Mouse (Mus musculus) G1E (cell line): ENCODE data around the gene 1700061G19Rik. TPM values are rescaled to one million over a fixed set of nuclear protein-coding genes. Genes with fewer than 3 reads are reported as not detected.
"Not testable (repeated sequence)": the region's sequence is repeated elsewhere in the genome, so short reads cannot be mapped to it uniquely, and the experiment has no call there.

Experiments
- ATAC-seq: 2 replicates; pipeline ENCODE4 v1.8.0; 2016; ENCODE audit warnings: mild to moderate bottlenecking; ENCODE audit not compliant: insufficient number of reproducible peaks, poor library complexity, low FRiP score, severe bottlenecking; ENCODE audit errors: extremely low read depth
- DNase-seq: peaks from one replicate; pipeline ENCODE4 v3.0.0; 2012; ENCODE audit warnings: low spot score
- H3K27me3 ChIP-seq: 2 replicates; pipeline ENCODE4 v1.6.1; 2012; ENCODE audit warnings: mild to moderate bottlenecking, low read length, inconsistent platforms; ENCODE audit not compliant: insufficient read depth
- H3K36me3 ChIP-seq: replicated peaks from 2 replicates; pipeline ENCODE3; 2012; ENCODE audit warnings: mild to moderate bottlenecking, inconsistent platforms
- H3K4me1 ChIP-seq: 2 replicates; pipeline ENCODE4 v1.6.1; 2012; ENCODE audit warnings: low read depth, low read length, inconsistent platforms, mixed read lengths; ENCODE audit not compliant: insufficient read depth
- H3K4me3 ChIP-seq: 2 replicates; pipeline ENCODE4 v1.5.1; 2012; ENCODE audit warnings: low read depth, mild to moderate bottlenecking, inconsistent platforms, low read length, moderate library complexity, mixed read lengths
- H3K9me3 ChIP-seq: replicated peaks from 2 replicates; pipeline ENCODE4 v1.6.1; 2012; ENCODE audit warnings: inconsistent platforms
- CTCF ChIP-seq: IDR thresholded peaks from 2 replicates; pipeline ENCODE4 v1.5.1; 2012; ENCODE audit warnings: low read depth, low read length, inconsistent platforms, mixed read lengths
- GATA1 ChIP-seq: IDR thresholded peaks from 2 replicates; pipeline ENCODE4 v1.6.1; 2012; ENCODE audit warnings: borderline replicate concordance, low read length, inconsistent platforms, mixed read lengths
- GATA2 ChIP-seq: IDR thresholded peaks from 2 replicates; pipeline ENCODE4 v1.6.1; 2012; ENCODE audit warnings: low read depth, low read length, inconsistent platforms, borderline replicate concordance
- POLR2AphosphoS5 ChIP-seq: IDR thresholded peaks from 2 replicates; pipeline ENCODE4 v1.6.1; 2012; ENCODE audit warnings: low read depth, low read length, inconsistent platforms; ENCODE audit not compliant: insufficient replicate concordance
- TAL1 ChIP-seq: conservative IDR thresholded peaks from 2 replicates; pipeline ENCODE4 v1.6.1; 2012; ENCODE audit warnings: low read depth, low read length, inconsistent platforms, mixed read lengths
- polyA plus RNA-seq: library from polyadenylated mRNA; stranded (reverse); fragments of >175 nt; gene quantifications from 2 replicates; pipeline ENCODE4 v1.2.3, GENCODE M21; 2012
- total RNA-seq, 2 experiments: library from RNA; stranded (forward) in 1 of 2; stranded (reverse) in 1 of 2; fragments of 200-1000 nt in 1 of 2; fragments of >200 nt in 1 of 2; fragmentation: Nextera tagmentation in 1 of 2; gene quantifications; 2 replicates each; pipeline ENCODE4 v1.2.3; 2014 to 2017

1700061G19Rik gene
- total and polyA plus RNA-seq, 3 experiments, result 0.22 TPM; not detected in 2

DNA sequence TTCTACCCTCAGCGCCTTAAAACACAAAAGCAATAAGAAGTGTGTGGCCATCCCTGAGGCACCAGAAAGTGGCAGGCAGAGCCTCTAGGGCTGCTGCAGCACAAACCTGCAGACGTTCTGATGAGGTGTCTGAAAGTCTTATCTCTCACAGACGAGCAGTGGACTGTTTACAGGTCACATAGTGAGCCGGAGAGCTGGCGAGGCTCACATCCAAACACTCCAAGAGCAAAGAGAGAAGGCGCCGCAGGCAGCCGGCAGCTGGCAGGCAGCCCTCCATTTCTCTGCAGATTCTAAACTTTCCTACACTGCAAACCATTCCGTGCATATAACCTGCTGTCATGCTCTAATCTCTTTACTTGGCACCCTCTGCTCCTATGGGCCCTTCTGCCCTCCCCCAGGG, 32.6 kb downstream of the 1700061G19Rik start:
- H3K4me1 ChIP-seq, result peaks cover 20% of the 10 kb centered on the region
- H3K36me3 ChIP-seq, result peaks cover 86% of the 10 kb centered on the region
- DNase-seq (no peak), ATAC-seq (no peak)
- TF ChIP-seq POLR2AphosphoS5 (no peak), GATA1 (no peak), TAL1 (no peak), CTCF (no peak), GATA2 (no peak)
- H3K27me3 ChIP-seq, result no peaks in the 10 kb centered on the region
- no peak overlapping the region for H3K4me3 ChIP-seq
- H3K9me3 ChIP-seq, result no peaks in the 10 kb centered on the region

DNA sequence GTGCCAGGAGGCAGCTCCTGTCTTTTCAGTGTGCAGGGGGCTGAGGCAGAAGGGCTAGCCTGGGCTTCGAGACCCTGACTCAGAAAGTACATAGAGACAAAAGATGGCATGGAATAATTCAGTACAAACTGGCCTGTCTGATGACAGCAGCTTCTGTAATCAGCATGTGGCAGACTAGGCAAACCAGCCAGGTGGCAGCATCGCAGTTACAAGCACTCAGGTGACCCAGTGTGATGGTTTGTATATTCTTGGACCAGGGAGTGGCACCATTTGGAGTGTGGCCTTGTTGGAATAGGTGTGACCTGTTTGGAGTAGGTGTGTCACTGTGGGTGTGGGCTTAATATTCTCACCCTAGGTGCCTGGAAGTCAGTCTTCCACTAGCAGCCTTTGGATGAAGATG, 34.5 kb downstream of the 1700061G19Rik start:
- Histone ChIP-seq H3K36me3 (peaks cover 84% of the 10 kb centered on the region), H3K4me1 (peaks cover 27% of the 10 kb centered on the region)
- not testable (repeated sequence) for H3K4me3 ChIP-seq, DNase-seq, H3K27me3 ChIP-seq, H3K9me3 ChIP-seq, ATAC-seq

DNA sequence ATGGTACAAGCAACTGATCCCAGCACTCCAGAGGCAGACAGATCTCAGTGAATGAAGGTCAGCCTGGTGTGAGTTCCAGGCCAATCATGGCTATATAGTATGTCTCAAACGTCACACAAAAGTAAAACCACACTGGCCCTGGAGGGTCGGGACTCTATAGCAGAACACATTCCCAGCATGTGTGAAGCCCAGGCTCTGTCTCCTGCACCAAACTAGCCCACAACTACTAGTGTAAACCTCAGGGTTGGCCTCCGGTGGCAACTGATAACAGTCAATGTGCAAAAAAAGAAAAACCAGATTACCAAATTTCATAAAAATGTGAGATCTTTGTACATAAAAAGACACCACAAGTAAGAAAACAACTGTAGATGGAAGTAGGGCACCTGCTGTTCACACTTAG, 37.7 kb downstream of the 1700061G19Rik start:
- no peak overlapping the region for H3K4me3 ChIP-seq
- TF ChIP-seq CTCF (no peak), TAL1 (no peak), GATA2 (no peak), POLR2AphosphoS5 (no peak), GATA1 (no peak)
- no peak for ATAC-seq
- DNase-seq, result no peak
- no peaks in the 10 kb centered on the region for H3K9me3 ChIP-seq
- H3K36me3 ChIP-seq, result peaks cover 80% of the 10 kb centered on the region
- peaks cover 8% of the 10 kb centered on the region; the same call in 1 of the 2 replicates for H3K4me1 ChIP-seq
- no peaks in the 10 kb centered on the region for H3K27me3 ChIP-seq

DNA sequence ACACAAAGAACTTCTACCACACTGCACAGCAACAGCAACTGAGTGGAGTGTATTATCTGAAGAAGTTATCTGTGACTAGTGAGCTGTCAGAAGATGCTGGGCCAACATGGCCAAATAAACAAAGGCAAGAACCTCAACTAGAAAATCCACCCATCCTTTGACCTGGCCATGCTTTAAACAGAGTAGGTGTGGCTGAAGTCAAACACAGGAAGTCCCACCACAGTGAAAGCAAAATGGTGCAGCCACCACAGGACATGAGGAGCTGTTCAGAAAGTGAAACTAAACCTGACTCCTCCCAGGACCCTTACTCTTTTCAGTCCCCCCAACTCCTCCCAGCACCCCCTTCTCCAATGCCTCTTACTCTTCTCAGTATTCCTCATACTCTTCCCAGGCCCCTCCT, 38.2 kb downstream of the 1700061G19Rik start:
- H3K4me3 ChIP-seq, result no peak overlapping the region
- peaks cover 78% of the 10 kb centered on the region for H3K36me3 ChIP-seq
- ATAC-seq, result no peak
- peaks cover 8% of the 10 kb centered on the region; the same call in 1 of the 2 replicates for H3K4me1 ChIP-seq
- TF ChIP-seq GATA2, result no peak
- TF ChIP-seq POLR2AphosphoS5, result no peak
- TF ChIP-seq CTCF, result no peak
- TF ChIP-seq GATA1, result no peak
- no peak for TF ChIP-seq TAL1
- H3K9me3 ChIP-seq, result no peaks in the 10 kb centered on the region
- DNase-seq, result no peak
- H3K27me3 ChIP-seq, result no peaks in the 10 kb centered on the region

DNA sequence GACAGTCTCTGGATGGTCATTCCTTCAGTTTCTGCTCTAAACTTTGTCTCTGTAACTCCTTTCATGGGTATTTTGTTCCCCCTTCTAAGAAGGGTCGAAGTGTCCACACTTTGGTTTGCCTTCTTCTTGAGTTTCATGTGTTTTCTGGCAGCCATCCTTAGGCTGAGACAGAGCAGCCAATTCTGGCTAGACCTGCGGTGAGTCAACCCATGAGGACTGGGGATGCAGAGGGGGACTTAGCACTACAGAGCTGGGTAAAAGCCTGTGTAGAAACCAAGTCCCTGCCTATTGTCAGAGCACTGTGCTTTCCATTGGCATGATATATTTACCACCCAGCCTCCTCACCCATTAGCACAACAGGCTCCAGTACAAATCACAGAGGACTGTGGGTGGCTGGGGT, 41.9 kb downstream of the 1700061G19Rik start:
- Histone ChIP-seq H3K9me3 (no peaks in the 10 kb centered on the region), H3K4me3 (no peak overlapping the region), H3K27me3 (no peaks in the 10 kb centered on the region), H3K36me3 (peaks cover 82% of the 10 kb centered on the region), H3K4me1 (peaks cover 10% of the 10 kb centered on the region; the same call in 1 of the 2 replicates)
- TF ChIP-seq TAL1 (no peak), CTCF (no peak), POLR2AphosphoS5 (no peak), GATA1 (no peak), GATA2 (no peak)
- ATAC-seq, result no peak
- DNase-seq, result no peak

DNA sequence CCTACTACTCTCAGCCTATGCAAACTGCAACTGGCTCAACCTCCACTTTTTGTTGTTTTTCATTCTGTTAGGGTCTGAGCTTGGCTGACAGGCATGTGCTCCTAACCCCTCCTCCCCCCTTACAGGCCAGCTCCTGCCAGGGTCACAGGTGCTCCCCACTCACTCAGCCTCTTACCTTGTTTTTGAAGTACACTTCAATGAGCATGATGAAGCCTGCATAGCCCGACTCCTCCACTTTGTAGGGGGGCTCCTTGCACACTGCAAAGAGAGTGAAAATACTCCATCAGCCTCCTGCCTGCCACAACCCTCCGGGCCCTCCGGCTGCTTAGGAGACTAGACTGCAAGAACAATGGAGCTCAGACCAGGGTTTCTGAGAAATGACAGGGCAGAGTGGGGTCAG, 44.4 kb downstream of the 1700061G19Rik start:
- H3K27me3 ChIP-seq, result no peaks in the 10 kb centered on the region
- peaks cover 76% of the 10 kb centered on the region for H3K36me3 ChIP-seq
- no peak for ATAC-seq

DNA sequence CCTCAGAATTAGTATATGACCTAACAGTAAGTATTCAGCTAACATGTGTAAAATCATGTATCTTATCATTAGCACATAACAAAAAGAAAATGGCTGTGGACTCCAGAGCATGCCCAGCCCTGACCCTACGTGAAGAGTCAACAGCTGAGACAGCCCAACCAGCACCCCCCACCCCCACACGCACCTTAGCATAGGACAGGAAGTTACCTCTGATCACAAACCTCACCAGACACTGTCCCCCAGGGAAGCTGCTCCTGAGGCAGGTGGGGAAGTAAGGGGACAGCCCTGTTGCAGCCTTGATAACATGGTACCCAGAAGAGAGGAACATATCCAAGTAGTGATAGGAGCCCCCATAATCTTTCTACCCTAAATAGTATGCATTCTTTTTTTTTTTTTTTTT, 50.7 kb downstream of the 1700061G19Rik start:
- Histone ChIP-seq H3K36me3 (peaks cover 74% of the 10 kb centered on the region), H3K4me3 (no peak overlapping the region), H3K4me1 (peaks cover 13% of the 10 kb centered on the region), H3K27me3 (no peaks in the 10 kb centered on the region), H3K9me3 (no peaks in the 10 kb centered on the region)
- no peak for DNase-seq
- no peak for ATAC-seq
- TF ChIP-seq CTCF (no peak), TAL1 (no peak), GATA1 (no peak), GATA2 (no peak), POLR2AphosphoS5 (no peak)

More for the DNA sequence above, 44.4 kb downstream of the 1700061G19Rik start:
- no peak for DNase-seq
- Histone ChIP-seq H3K9me3 (no peaks in the 10 kb centered on the region), H3K4me3 (no peak overlapping the region), H3K4me1 (0 out of 2 replicates have a peak, but pooled peaks cover 2% of the 10 kb centered on the region)
- TF ChIP-seq TAL1, result no peak
- no peak for TF ChIP-seq CTCF
- no peak for TF ChIP-seq POLR2AphosphoS5
- no peak for TF ChIP-seq GATA2
- no peak for TF ChIP-seq GATA1
